Mouse (Mus musculus) kidney, postnatal 0 days (tissue): ENCODE data around the gene Irf5. TPM values are rescaled to one million over a fixed set of nuclear protein-coding genes. Genes with fewer than 3 reads are reported as not detected.

Source experiments
- ATAC-seq: fragments of 200-750 bp; cut with Nextera tagmentation; replicated peaks from 2 replicates; pipeline ENCODE4 v1.8.0; 2017; ENCODE audit warnings: low read depth, moderate number of reproducible peaks, moderate TSS enrichment, moderate library complexity; ENCODE audit not compliant: low FRiP score
- DNase-seq: peaks from one replicate; pipeline ENCODE4 v3.0.0-alpha.2; 2016; ENCODE audit warnings: low spot score
- H3K27ac ChIP-seq: fragments of 300-500 bp; sonication (generic); 2 replicates; pipeline ENCODE4 v1.5.1; 2014; ENCODE audit warnings: mild to moderate bottlenecking
- H3K27me3 ChIP-seq: fragments of 300-500 bp; sonication (generic); 2 replicates; pipeline ENCODE4 v1.6.1; 2014; ENCODE audit warnings: low read length, mixed read lengths; ENCODE audit not compliant: insufficient read depth
- H3K36me3 ChIP-seq: fragments of 300-500 bp; sonication (generic); 2 replicates; pipeline ENCODE4 v1.6.1; 2014; ENCODE audit warnings: low read length, mixed read lengths; ENCODE audit not compliant: insufficient read depth
- H3K4me1 ChIP-seq: fragments of 300-500 bp; sonication (generic); replicated peaks from 2 replicates; pipeline ENCODE4 v1.6.1; 2014; ENCODE audit warnings: antibody characterized with exemption, low read length, mixed read lengths; ENCODE audit not compliant: insufficient read depth
- H3K4me2 ChIP-seq: fragments of 300-500 bp; sonication (generic); 2 replicates; pipeline ENCODE4 v1.6.1; 2014; ENCODE audit warnings: mild to moderate bottlenecking, low read length, moderate library complexity, mixed read lengths
- H3K4me3 ChIP-seq: fragments of 300-500 bp; sonication (generic); replicated peaks from 2 replicates; pipeline ENCODE4 v1.5.1; 2014; ENCODE audit warnings: low read depth, low read length
- H3K9ac ChIP-seq: fragments of 300-500 bp; sonication (generic); 2 replicates; pipeline ENCODE4 v1.6.1; 2014; ENCODE audit warnings: low read depth, low read length
- H3K9me3 ChIP-seq: fragments of 300-500 bp; sonication (generic); replicated peaks from 2 replicates; pipeline ENCODE4 v1.6.1; 2016; ENCODE audit warnings: low read length, inconsistent platforms, mixed read lengths
- CTCF ChIP-seq: IDR thresholded peaks from 2 replicates; pipeline ENCODE4 v1.5.1; 2016; ENCODE audit warnings: antibody characterized with exemption, low read depth, mild to moderate bottlenecking, moderate library complexity
- WGBS: fragments of 180-500 bp; shearing (Covaris S2); extraction: QIAGEN DNeasy Blood & Tissue Kit; methylation state at CpG from one replicate; pipeline ENCODE4 v1.1.7; 2014; 5-methylcytosine and 5-hydroxymethylcytosine counted together
- polyA plus RNA-seq: library from polyadenylated mRNA; unstranded; fragments of >200 nt; fragmentation: Nextera tagmentation; extraction: Ambion mirVana; gene quantifications from 2 replicates; pipeline ENCODE4 v1.2.1, GENCODE M21; 2015

Gene Irf5
- polyA plus RNA-seq = 3.7 and 4.7 TPM in 2 replicates

DNA sequence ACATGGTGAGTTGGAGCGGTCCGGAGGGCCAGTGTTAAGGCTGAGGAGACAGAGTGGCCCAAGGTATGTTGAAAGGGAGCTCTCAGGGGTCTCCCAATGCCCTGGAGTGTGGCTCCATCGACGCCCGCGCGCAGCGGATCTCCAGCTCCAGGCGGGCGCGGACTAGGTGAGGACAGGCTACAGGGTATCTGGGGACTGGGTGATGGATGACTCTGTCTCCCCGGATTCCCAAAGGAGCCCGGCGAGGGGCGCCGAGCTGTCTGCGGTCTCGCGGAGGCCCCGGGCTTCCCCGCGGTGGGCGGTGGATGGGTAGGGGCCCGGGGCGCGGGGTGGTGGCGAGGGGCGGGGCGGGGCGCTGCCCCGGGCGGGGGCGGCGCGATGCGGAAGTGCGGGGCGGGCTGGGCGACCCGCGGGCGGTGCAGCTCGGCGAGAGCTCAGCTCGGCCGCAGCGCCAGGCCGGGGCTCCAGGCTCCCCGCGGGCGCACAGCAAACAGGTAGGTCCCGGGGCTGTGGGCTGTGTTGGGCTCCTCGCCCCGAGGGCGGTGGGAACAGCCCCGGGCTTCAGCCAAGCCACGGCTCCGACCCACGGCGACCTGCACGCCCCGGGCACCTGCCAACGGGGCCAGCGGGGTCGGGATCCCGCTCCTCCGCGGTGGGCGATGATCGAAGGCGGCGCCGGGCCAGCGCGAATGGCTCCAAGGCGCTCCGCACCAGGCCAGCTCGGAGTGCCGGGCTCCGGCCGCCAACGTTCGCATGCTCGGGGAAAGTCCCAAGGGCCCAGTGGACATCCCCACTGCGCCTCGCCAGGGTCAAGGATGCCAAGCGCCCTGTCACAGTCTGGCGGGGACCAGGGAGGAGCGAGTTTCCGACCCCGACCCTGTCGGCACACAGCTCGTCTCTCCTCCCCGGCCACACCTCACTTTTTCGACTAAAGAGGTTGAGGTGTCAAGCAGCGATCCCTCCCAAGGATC lies at the start of gene Irf5:
Irf5 (plus strand) TSS at position 345 of the 971 bp plus-strand sequence.
- peak; percentile 38 for ATAC-seq
- Histone ChIP-seq H3K36me3 (no peaks in the 10 kb centered on the region), H3K27me3 (peaks cover 13% of the 10 kb centered on the region), H3K9me3 (no peaks in the 10 kb centered on the region), H3K4me3 (peak within 1 kb of the TSS; percentile 62), H3K4me2 (peak within 1 kb of the TSS; percentile 99), H3K4me1 (peaks cover 21% of the 10 kb centered on the region; the same call in 1 of the 2 replicates), H3K9ac (peak within 1 kb of the TSS; percentile 60), H3K27ac (no peak within 1 kb of the TSS)
- WGBS = under 1% methylated on average over 65 of the region's 96 CpGs
- no peak for TF ChIP-seq CTCF
- no peak for DNase-seq

DNA sequence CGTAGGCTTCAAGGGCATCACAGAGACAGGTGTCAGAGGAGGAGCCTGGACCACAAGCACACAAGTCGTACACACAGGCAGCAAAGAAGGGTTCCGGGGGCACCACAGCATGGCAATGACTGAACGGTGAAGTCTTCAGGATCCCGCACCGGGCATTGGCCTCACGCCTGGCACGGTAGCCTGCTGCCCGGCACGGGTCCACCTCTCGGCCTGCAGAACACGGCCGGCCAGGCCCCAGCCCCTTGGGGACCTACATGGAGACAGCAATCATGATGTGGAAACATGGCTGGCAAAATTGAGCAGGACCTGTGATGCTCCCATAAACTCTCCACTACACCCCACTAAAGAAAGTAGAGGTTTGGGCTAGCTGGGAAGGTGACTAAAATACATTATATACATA lies 43.7 kb upstream of the Irf5 start:
- Histone ChIP-seq H3K9ac (no peak overlapping the region), H3K27ac (no peak overlapping the region), H3K36me3 (no peaks in the 10 kb centered on the region), H3K4me2 (no peak overlapping the region), H3K4me3 (no peak overlapping the region), H3K4me1 (no peaks in the 10 kb centered on the region), H3K27me3 (no peaks in the 10 kb centered on the region), H3K9me3 (no peaks in the 10 kb centered on the region)
- no peak for TF ChIP-seq CTCF
- ATAC-seq (no peak), DNase-seq (no peak)
- 94% methylated on average over 13 of the region's 13 CpGs for WGBS

DNA sequence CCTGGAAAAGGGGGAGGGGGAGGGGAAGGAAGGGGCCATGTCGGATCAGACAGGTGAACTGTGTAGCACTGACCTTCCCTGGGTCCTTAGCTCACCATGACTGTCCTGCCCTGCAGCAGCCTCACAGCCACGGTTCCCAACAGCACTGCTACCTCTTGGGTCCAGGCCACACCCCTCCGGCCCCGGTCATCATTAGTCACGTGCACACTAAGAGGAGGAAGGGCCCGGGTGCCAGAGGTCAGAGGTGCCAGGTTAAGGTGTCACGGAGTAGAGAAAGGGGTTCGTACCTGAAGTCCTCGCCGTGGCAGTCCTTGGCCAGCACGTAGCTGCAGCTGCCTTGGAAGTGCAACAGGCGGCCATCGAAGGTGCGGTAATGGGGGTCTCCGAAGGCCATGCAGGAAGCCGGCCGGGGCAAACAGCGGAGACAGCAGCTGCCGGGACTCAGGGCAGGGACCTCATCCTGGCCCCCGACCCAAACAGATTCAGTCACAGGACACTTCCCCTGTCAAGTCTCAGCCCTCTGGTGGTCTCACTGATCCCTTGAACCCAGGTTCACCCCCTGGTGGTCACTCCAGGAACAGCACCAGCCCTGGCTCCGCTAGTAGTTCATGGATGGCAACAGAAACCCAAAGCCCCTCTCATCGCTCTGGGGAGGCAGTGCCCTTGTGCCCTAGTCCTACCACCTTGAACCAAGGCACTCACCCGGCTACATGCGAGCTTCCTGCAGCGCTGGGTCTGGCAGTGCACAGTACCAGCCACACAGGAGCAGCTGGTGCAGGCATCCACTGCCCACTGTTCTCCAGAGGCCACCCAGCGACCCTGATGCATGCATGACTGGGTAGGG lies 41.5 kb upstream of the Irf5 start:
- Histone ChIP-seq H3K27me3 (no peaks in the 10 kb centered on the region), H3K9ac (no peak overlapping the region), H3K27ac (no peak overlapping the region), H3K36me3 (0 out of 2 replicates have a peak, but pooled peaks cover 3% of the 10 kb centered on the region), H3K9me3 (no peaks in the 10 kb centered on the region), H3K4me2 (peak overlapping the region; percentile 69), H3K4me1 (no peaks in the 10 kb centered on the region), H3K4me3 (peak overlapping the region; percentile 35)
- peak; percentile 95 for TF ChIP-seq CTCF
- WGBS = 7% methylated on average over 25 of the region's 26 CpGs
- ATAC-seq (peak; percentile 75), DNase-seq (peak; percentile 71)

DNA sequence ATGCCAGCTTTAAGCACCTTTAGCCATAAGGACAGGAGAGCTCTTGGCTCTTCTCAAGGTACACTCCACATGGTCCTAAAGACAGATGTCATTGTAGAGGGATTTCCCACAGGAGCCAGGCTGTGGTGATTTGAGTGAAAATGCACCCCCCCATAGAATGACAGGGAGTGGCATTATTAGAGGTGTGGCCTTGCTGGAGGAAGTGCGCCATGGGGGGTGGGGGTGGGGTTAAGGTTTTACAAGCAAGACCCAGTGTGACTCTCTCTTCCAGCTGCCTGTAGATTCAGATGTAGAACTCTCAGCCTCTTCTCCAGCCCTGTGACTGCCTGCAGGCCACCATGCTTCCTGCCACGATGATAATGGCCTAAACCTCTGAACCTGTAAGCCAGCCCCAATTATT lies 40.5 kb upstream of the Irf5 start:
- H3K4me2 ChIP-seq = no peak overlapping the region
- 0 out of 2 replicates have a peak, but pooled peaks cover 3% of the 10 kb centered on the region for H3K36me3 ChIP-seq
- WGBS = 47% methylated on average over 2 of the region's 2 CpGs
- no peak for TF ChIP-seq CTCF
- no peak for DNase-seq
- no peaks in the 10 kb centered on the region for H3K4me1 ChIP-seq
- H3K27ac ChIP-seq = no peak overlapping the region
- H3K27me3 ChIP-seq = no peaks in the 10 kb centered on the region
- H3K9ac ChIP-seq = no peak overlapping the region
- no peaks in the 10 kb centered on the region for H3K9me3 ChIP-seq
- ATAC-seq = no peak
- H3K4me3 ChIP-seq = no peak overlapping the region

DNA sequence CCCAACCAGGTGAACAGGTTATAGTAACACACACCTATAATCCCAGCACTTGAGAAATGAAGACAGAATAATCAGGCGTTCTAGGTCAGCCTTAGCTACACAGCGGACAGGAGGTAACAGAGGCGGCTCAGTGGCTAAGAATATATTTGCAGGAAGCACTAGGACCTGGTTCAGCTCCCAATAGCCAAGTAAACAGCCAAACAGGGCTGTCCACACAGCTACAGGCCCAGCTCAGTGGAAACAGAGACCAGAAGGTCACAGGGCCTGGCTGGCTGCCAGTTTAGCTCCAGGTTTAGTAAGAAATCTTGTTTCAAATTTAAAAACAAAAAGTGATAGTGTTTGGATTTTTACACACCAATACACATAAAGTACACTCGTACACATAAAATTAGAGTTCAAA lies 32.3 kb upstream of the Irf5 start:
- Histone ChIP-seq H3K4me3 (no peak overlapping the region), H3K4me2 (no peak overlapping the region), H3K27ac (no peak overlapping the region), H3K36me3 (0 out of 2 replicates have a peak, but pooled peaks cover 3% of the 10 kb centered on the region), H3K27me3 (no peaks in the 10 kb centered on the region), H3K9ac (no peak overlapping the region), H3K4me1 (0 out of 2 replicates have a peak, but pooled peaks cover 5% of the 10 kb centered on the region), H3K9me3 (no peaks in the 10 kb centered on the region)
- ATAC-seq = no peak
- no peak for DNase-seq
- WGBS = 63% methylated on average over 4 of the region's 4 CpGs
- TF ChIP-seq CTCF = no peak

DNA sequence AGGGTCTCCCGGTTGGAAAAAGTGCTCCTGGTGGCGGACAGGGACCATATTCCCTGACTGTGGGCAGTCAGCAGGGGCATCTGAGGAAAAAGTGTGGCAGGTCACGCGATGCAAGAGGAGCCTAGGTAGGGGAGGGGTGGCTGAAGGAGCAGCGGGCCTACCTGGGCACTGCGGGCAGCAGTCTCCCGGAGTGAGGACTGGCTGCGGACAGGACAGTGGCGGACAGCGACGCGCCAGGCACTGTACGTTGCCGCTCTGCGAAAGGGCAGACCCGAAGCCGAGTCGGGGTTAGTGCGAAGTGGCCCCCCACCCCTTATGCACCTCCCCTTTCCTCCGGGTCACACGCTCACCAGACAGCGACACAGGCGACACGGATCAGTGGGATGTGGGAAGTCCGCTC lies 30.2 kb upstream of the Irf5 start:
- Histone ChIP-seq H3K9ac (no peak overlapping the region), H3K9me3 (no peaks in the 10 kb centered on the region), H3K36me3 (0 out of 2 replicates have a peak, but pooled peaks cover 3% of the 10 kb centered on the region), H3K27ac (no peak overlapping the region), H3K4me3 (no peak overlapping the region), H3K4me2 (peak overlapping the region; percentile 35), H3K27me3 (no peaks in the 10 kb centered on the region), H3K4me1 (0 out of 2 replicates have a peak, but pooled peaks cover 5% of the 10 kb centered on the region)
- no peak for TF ChIP-seq CTCF
- ATAC-seq = 0 out of 2 replicates have a peak, but pooled peaks have one; percentile 11
- 27% methylated on average over 23 of the region's 25 CpGs for WGBS
- DNase-seq = no peak
